Mouse (Mus musculus) gastrocnemius, postnatal 36 days (tissue): ENCODE data around the gene Clip1. TPM values are rescaled to one million over a fixed set of nuclear protein-coding genes. Genes with fewer than 3 reads are reported as not detected.
"Not testable (repeated sequence)": the region's sequence is repeated elsewhere in the genome, so short reads cannot be mapped to it uniquely, and the experiment has no call there.

Experiments used
- DNase-seq, 2 experiments: peaks; one replicate each; pipeline ENCODE4 v3.0.0; 2022
- intact Hi-C: fragments of 180-260 bp; cut with DNase I; formaldehyde crosslinking; loops from one replicate; pipeline ENCODE4 v1.15.1; 2025
- long read RNA-seq, 2 experiments: library from polyadenylated mRNA; stranded (forward); transcript quantifications; one replicate each; pipeline ENCODE4 v2.0.0; 2021
- total RNA-seq, 2 experiments: library from RNA; stranded (reverse); gene quantifications; 2 replicates each; pipeline ENCODE4 v1.2.3; 2021

Gene Clip1
- 100 to 1,000 TPM; 264 to 276 TPM for total RNA-seq
- long read RNA-seq, experiment 1, full-length matches to known transcripts, result 3 of 78 reads
- long read RNA-seq, experiment 1, partial matches to known transcripts, result 11 of 78 reads
- long read RNA-seq, experiment 1, other reads (novel, unspliced or antisense), result 64 of 78 reads
- long read RNA-seq, experiment 2, partial matches to known transcripts, result 17 of 114 reads
- long read RNA-seq, experiment 2, other reads (novel, unspliced or antisense), result 95 of 114 reads

GRCm38 (mm10) chr5:123684221-123685144, at the start of gene Clip1:
Gene Clip1, minus strand, starts transcription at chr5:123684618.
- peak; percentile 52 to 65 for DNase-seq
- intact Hi-C loops, result loop anchor here (5.0 kb wide), 1 partner anchor 42 kb away; no protein-coding TSS in a partner anchor

GRCm38 (mm10) chr5:123730981-123731380, 46.6 kb upstream of the Clip1 start:
- intact Hi-C loops, result no loop called here
- no peak for DNase-seq

GRCm38 (mm10) chr5:123723816-123724215, 39.4 kb upstream of the Clip1 start:
- DNase-seq, intact Hi-C loops: not testable (repeated sequence)

- DNase-seq, result peak; percentile 89 to 92
- intact Hi-C loops, result no loop called here
These were observed 36.2 kb upstream of the Clip1 start, which contains the start of gene Zcchc8 for GRCm38 (mm10) chr5:123720328-123721311. Gene Zcchc8, minus strand, starts transcription at chr5:123721100.

- intact Hi-C loops, result no loop called here
These were observed 30.2 kb upstream of the Clip1 start for GRCm38 (mm10) chr5:123714622-123715021.

GRCm38 (mm10) chr5:123713782-123714181, 29.4 kb upstream of the Clip1 start:
- DNase-seq, result no peak
- intact Hi-C loops, result no loop called here

More at GRCm38 (mm10) chr5:123714622-123715021, 30.2 kb upstream of the Clip1 start:
- no peak for DNase-seq

- DNase-seq, result no peak
- intact Hi-C loops, result no loop called here
These were observed 25.2 kb upstream of the Clip1 start for GRCm38 (mm10) chr5:123709571-123709970.

GRCm38 (mm10) chr5:123708598-123708997, 24.2 kb upstream of the Clip1 start:
- intact Hi-C loops, result no loop called here
- peak in 1 of 2 experiments; percentile 11 for DNase-seq

- intact Hi-C loops, result no loop called here
- DNase-seq, result peak; percentile 50 to 72
These were observed 16.2 kb upstream of the Clip1 start for GRCm38 (mm10) chr5:123700625-123701024.

- intact Hi-C loops, result loop anchor here (2.0 to 5.0 kb wide), 2 partner anchors 47 to 72 kb away; no protein-coding TSS in a partner anchor
- DNase-seq, result peak; percentile 47 to 80
These were observed 14.8 kb upstream of the Clip1 start for GRCm38 (mm10) chr5:123699198-123699597.

GRCm38 (mm10) chr5:123696961-123697360, 12.5 kb upstream of the Clip1 start:
- intact Hi-C loops, result loop anchor here (5.0 kb wide), 1 partner anchor 45 kb away; no protein-coding TSS in a partner anchor
- no peak for DNase-seq

- intact Hi-C loops, result loop anchor here (5.0 kb wide), 1 partner anchor 44 kb away; no protein-coding TSS in a partner anchor
- DNase-seq, result no peak
These were observed 11.8 kb upstream of the Clip1 start for GRCm38 (mm10) chr5:123696244-123696643.

- intact Hi-C loops, result no loop called here
- no peak for DNase-seq
These were observed 10.1 kb upstream of the Clip1 start for GRCm38 (mm10) chr5:123694468-123694867.

GRCm38 (mm10) chr5:123683377-123684220, 819 bp downstream of the Clip1 start:
- peak; percentile 55 to 69 for DNase-seq
- intact Hi-C loops, result no loop called here

GRCm38 (mm10) chr5:123683043-123683376, 1.4 kb downstream of the Clip1 start:
- intact Hi-C loops, result no loop called here
- DNase-seq, result no peak

- no peak for DNase-seq
- intact Hi-C loops, result no loop called here
These were observed 2.0 kb downstream of the Clip1 start for GRCm38 (mm10) chr5:123682372-123682771.

GRCm38 (mm10) chr5:123679546-123680263, 4.7 kb downstream of the Clip1 start:
- intact Hi-C loops, result no loop called here
- DNase-seq, result no peak

- no peak for DNase-seq
- intact Hi-C loops, result no loop called here
These were observed 5.3 kb downstream of the Clip1 start for GRCm38 (mm10) chr5:123679106-123679505.
